Mouse (Mus musculus): ENCODE measurements around the gene Myh4.

DNA sequence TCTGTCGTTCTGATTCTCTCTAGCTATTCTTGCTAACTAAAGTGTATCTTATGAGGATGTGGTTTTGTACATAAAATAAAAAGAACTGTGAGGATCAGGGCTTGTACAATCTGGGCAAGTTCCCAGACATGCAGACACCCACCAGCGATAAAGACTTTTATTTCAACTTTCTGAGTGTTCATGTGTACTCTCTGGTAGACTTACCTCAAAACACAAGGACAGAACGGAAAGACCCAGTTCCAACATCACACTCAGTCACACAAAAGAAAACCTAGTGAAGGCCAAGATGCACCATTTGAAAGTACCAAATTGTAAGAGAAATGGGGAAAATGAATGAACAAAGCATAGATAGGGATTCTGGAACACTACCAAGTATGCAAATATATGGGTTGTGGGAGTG, 9.1 kb upstream of the Myh4 start:
- no peak for TF ChIP-seq CTCF (IDR thresholded peaks at IDR 0.05; ENCODE audit: low read depth, low read length)
- TF ChIP-seq POLR2A (IDR thresholded peaks at IDR 0.05; ENCODE audit: borderline replicate concordance, low read depth, low read length) = no peak
